Mouse (Mus musculus) MEL (cell line): ENCODE measurements around the gene Macrod1. TPM values are rescaled to one million over a fixed set of nuclear protein-coding genes. Genes with fewer than 3 reads are reported as not detected.
A peak's percentile ranks its signal among the peaks of the same experiment; 100 is the strongest.

Experiments
- DNase-seq: peaks from one replicate; pipeline ENCODE4 v3.0.0; 2011; ENCODE audit warnings: low read depth, low spot score
- H3K27ac ChIP-seq: 2 replicates; pipeline ENCODE4 v1.5.1; 2012; ENCODE audit warnings: low read depth, mild to moderate bottlenecking, control low read depth, low read length, moderate library complexity; ENCODE audit not compliant: control insufficient read depth
- H3K27me3 ChIP-seq, 2 experiments: fragments of 150-350 bp in 1 of 2; sonication (generic) in 1 of 2; 2 replicates each; pipeline ENCODE4 v1.6.1; 2012; ENCODE audit warnings: low read length in 2 of 2, mild to moderate bottlenecking in 2 of 2, improper control_type of control experiment in 1 of 2, moderate library complexity in 1 of 2; ENCODE audit not compliant: insufficient read depth in 2 of 2, control insufficient read depth in 1 of 2
- H3K36me3 ChIP-seq, 2 experiments: 2 replicates each; pipeline ENCODE4 v1.6.1; 2012 to 2014; ENCODE audit warnings: low read length in 2 of 2, improper control_type of control experiment in 1 of 2, inconsistent platforms in 1 of 2, mild to moderate bottlenecking in 1 of 2; ENCODE audit not compliant: insufficient read depth in 2 of 2, control insufficient read depth in 1 of 2
- H3K4me1 ChIP-seq, 2 experiments: fragments of 150-350 bp in 1 of 2; sonication (generic) in 1 of 2; 2 replicates each; pipeline ENCODE4 v1.6.1; 2012; ENCODE audit warnings: low read length in 2 of 2, improper control_type of control experiment in 1 of 2, mild to moderate bottlenecking in 1 of 2; ENCODE audit not compliant: insufficient read depth in 2 of 2, control insufficient read depth in 1 of 2
- H3K4me3 ChIP-seq, 2 experiments: fragments of 150-350 bp in 1 of 2; sonication (generic) in 1 of 2; 2 replicates each; pipeline ENCODE4 v1.5.1; 2012; ENCODE audit warnings: low read depth in 2 of 2, low read length in 2 of 2, mild to moderate bottlenecking in 2 of 2, moderate library complexity in 2 of 2, control low read depth in 1 of 2, improper control_type of control experiment in 1 of 2; ENCODE audit not compliant: control insufficient read depth in 1 of 2, insufficient read depth in 1 of 2
- H3K79me2 ChIP-seq: 2 replicates; pipeline ENCODE4 v1.6.1; 2012; ENCODE audit warnings: mild to moderate bottlenecking, low read length, moderate library complexity; ENCODE audit not compliant: control insufficient read depth, poor library complexity, insufficient read depth
- H3K9ac ChIP-seq: 2 replicates; pipeline ENCODE4 v1.6.1; 2012; ENCODE audit warnings: low read depth, mild to moderate bottlenecking, control low read depth, low read length, moderate library complexity; ENCODE audit not compliant: control insufficient read depth, poor library complexity, severe bottlenecking
- H3K9me3 ChIP-seq: fragments of 150-350 bp; sonication (generic); replicated peaks from 2 replicates; pipeline ENCODE4 v1.6.1; 2012; ENCODE audit warnings: mild to moderate bottlenecking, low read length, improper control_type of control experiment, moderate library complexity; ENCODE audit not compliant: insufficient read depth
- CHD1 ChIP-seq: IDR thresholded peaks from 2 replicates; pipeline ENCODE4 v1.6.1; 2012; ENCODE audit warnings: low read depth, mild to moderate bottlenecking, inconsistent platforms, low read length, improper control_type of control experiment
- E2F4 ChIP-seq: IDR thresholded peaks from 2 replicates; pipeline ENCODE4 v1.6.1; 2011; ENCODE audit warnings: low read depth, low read length, improper control_type of control experiment, borderline replicate concordance
- ELF1 ChIP-seq: IDR thresholded peaks from 2 replicates; pipeline ENCODE4 v1.6.1; 2014; ENCODE audit warnings: low read depth, mild to moderate bottlenecking, inconsistent platforms, low read length, improper control_type of control experiment, moderate library complexity
- EP300 ChIP-seq, 2 experiments: IDR thresholded peaks; 2 replicates each; pipeline ENCODE4 v1.6.1; 2011; ENCODE audit warnings: improper control_type of control experiment in 2 of 2, low read length in 2 of 2, low read depth in 1 of 2, mild to moderate bottlenecking in 1 of 2
- ETS1 ChIP-seq: IDR thresholded peaks from 2 replicates; pipeline ENCODE4 v1.6.1; 2012; ENCODE audit warnings: low read depth, mild to moderate bottlenecking, inconsistent platforms, low read length, improper control_type of control experiment, moderate library complexity
- GATA1 ChIP-seq: IDR thresholded peaks from 2 replicates; pipeline ENCODE4 v1.6.1; 2011; ENCODE audit warnings: low read depth, low read length, improper control_type of control experiment
- HCFC1 ChIP-seq: IDR thresholded peaks from 2 replicates; pipeline ENCODE4 v1.6.1; 2012; ENCODE audit warnings: low read depth, mild to moderate bottlenecking, inconsistent platforms, low read length, improper control_type of control experiment, moderate library complexity
- MAX ChIP-seq: IDR thresholded peaks from 2 replicates; pipeline ENCODE4 v1.6.1; 2011; ENCODE audit warnings: low read length, improper control_type of control experiment
- MEF2A ChIP-seq: IDR thresholded peaks from 2 replicates; pipeline ENCODE4 v1.6.1; 2014; ENCODE audit warnings: low read depth, mild to moderate bottlenecking, inconsistent platforms, low read length, improper control_type of control experiment; ENCODE audit not compliant: poor library complexity, insufficient replicate concordance, severe bottlenecking; ENCODE audit errors: extremely low read depth
- MXI1 ChIP-seq: IDR thresholded peaks from 2 replicates; pipeline ENCODE4 v1.6.1; 2011; ENCODE audit warnings: mild to moderate bottlenecking, low read depth, low read length, improper control_type of control experiment
- MYC ChIP-seq: IDR thresholded peaks from 2 replicates; pipeline ENCODE4 v1.6.1; 2011; ENCODE audit warnings: low read depth, mild to moderate bottlenecking, low read length, improper control_type of control experiment, moderate library complexity
- NELFE ChIP-seq: IDR thresholded peaks from 2 replicates; pipeline ENCODE4 v1.6.1; 2011; ENCODE audit warnings: low read depth, low read length, improper control_type of control experiment
- POLR2A ChIP-seq, 2 experiments: IDR thresholded peaks; 2 replicates each; pipeline ENCODE4 v1.6.1; 2011 to 2012; ENCODE audit warnings: low read length in 2 of 2, mild to moderate bottlenecking in 2 of 2, control low read depth in 1 of 2, improper control_type of control experiment in 1 of 2, low read depth in 1 of 2, moderate library complexity in 1 of 2; ENCODE audit not compliant: control insufficient read depth in 1 of 2, insufficient read depth in 1 of 2, poor library complexity in 1 of 2
- SIN3A ChIP-seq: IDR thresholded peaks from 2 replicates; pipeline ENCODE4 v1.6.1; 2012; ENCODE audit warnings: low read length, improper control_type of control experiment, inconsistent platforms
- TBP ChIP-seq: IDR thresholded peaks from 2 replicates; pipeline ENCODE4 v1.8.0; 2011; ENCODE audit warnings: low read depth, low read length, improper control_type of control experiment
- TCF12 ChIP-seq: IDR thresholded peaks from 2 replicates; pipeline ENCODE4 v1.6.1; 2014; ENCODE audit warnings: low read depth, mild to moderate bottlenecking, inconsistent platforms, low read length, improper control_type of control experiment, moderate library complexity
- USF2 ChIP-seq, 2 experiments: IDR thresholded peaks; 2 replicates each; pipeline ENCODE4 v1.6.1; 2011 to 2012; ENCODE audit warnings: improper control_type of control experiment in 2 of 2, low read length in 2 of 2, borderline replicate concordance in 1 of 2, inconsistent platforms in 1 of 2, low read depth in 1 of 2, mild to moderate bottlenecking in 1 of 2; ENCODE audit not compliant: insufficient read depth in 1 of 2
- ZC3H11A ChIP-seq: IDR thresholded peaks from 2 replicates; pipeline ENCODE4 v1.6.1; 2012; ENCODE audit warnings: low read depth, mild to moderate bottlenecking, inconsistent platforms, low read length, improper control_type of control experiment
- ZNF384 ChIP-seq: IDR thresholded peaks from 2 replicates; pipeline ENCODE4 v1.6.1; 2012; ENCODE audit warnings: low read depth, mild to moderate bottlenecking, inconsistent platforms, low read length, improper control_type of control experiment
- polyA plus RNA-seq, 2 experiments: library from polyadenylated mRNA; stranded (reverse) in 1 of 2; unstranded in 1 of 2; fragments of >175 nt in 1 of 2; fragments of >200 nt in 1 of 2; gene quantifications; 2 replicates each; pipeline versions ENCODE4 v1.2.1 to v1.2.4; 2012; ENCODE audit warnings: low replicate concordance in 2 of 2, low read depth in 1 of 2; ENCODE audit not compliant: insufficient read length in 2 of 2, insufficient read depth in 1 of 2, missing spikeins in 1 of 2
- total RNA-seq: library from RNA; depleted of rRNA; stranded (reverse); fragments of 300-350 nt; gene quantifications from 2 replicates; pipeline ENCODE4 v1.2.3, GENCODE M21; 2012

Gene Macrod1
- total and polyA plus RNA-seq, 3 experiments = 4.5 to 15.7 TPM; not detected in 1

GRCm38 (mm10) chr19:7117653-7118307 lies 61.2 kb downstream of the Macrod1 start:
- Histone ChIP-seq H3K9ac (peak overlapping the region; percentile 56), H3K27ac (peak overlapping the region; percentile 74), H3K9me3 (no peaks in the 10 kb centered on the region), H3K79me2 (no peaks in the 10 kb centered on the region), H3K27me3 (no peaks in the 10 kb centered on the region), H3K4me1 (peaks cover 12 to 29% of the 10 kb centered on the region in 2 experiments), H3K4me3 (peak overlapping the region; percentile 7 to 20; a peak in 3 of 4 replicates), H3K36me3 (peaks cover 0 to 19% of the 10 kb centered on the region in 2 experiments; a peak in 2 of 4 replicates)
- TF ChIP-seq EP300 (IDR thresholded peaks at IDR 0.05; ENCODE audit: low read depth in 1 of 2, low read length in 2 of 2) (peak; percentile 50 to 72), MYC (no peak), MEF2A (peak; percentile 91), ZNF384 (no peak), NELFE (peak; percentile 42), POLR2A (IDR thresholded peaks at IDR 0.05; ENCODE audit: control insufficient read depth in 1 of 2, insufficient read depth in 1 of 2, low read depth in 1 of 2, low read length in 2 of 2, poor library complexity in 1 of 2) (peak; percentile 29 to 65; a peak in 2 of 4 replicates), CHD1 (no peak), MXI1 (no peak), MAX (0 out of 2 replicates have a peak, but pooled peaks have one; percentile 13), TCF12 (peak; percentile 50; the same call in 1 of the 2 replicates), GATA1 (peak; percentile 32; the same call in 1 of the 2 replicates), TBP (peak; percentile 68), SIN3A (peak; percentile 63; the same call in 1 of the 2 replicates), ETS1 (peak; percentile 46; the same call in 1 of the 2 replicates), HCFC1 (no peak), ZC3H11A (no peak), ELF1 (no peak)
- DNase-seq = peak; percentile 83

- no peaks in the 10 kb centered on the region for H3K27me3 ChIP-seq
- TF ChIP-seq E2F4 = no peak
- no peak for TF ChIP-seq USF2 (IDR thresholded peaks at IDR 0.05; ENCODE audit: borderline replicate concordance in 1 of 2, insufficient read depth in 1 of 2, low read depth in 1 of 2, low read length in 2 of 2)
- TF ChIP-seq, all 39 proteins: peak for 0
- Histone ChIP-seq H3K9ac (no peak overlapping the region), H3K4me3 (no peak overlapping the region), H3K9me3 (no peaks in the 10 kb centered on the region), H3K27ac (no peak overlapping the region), H3K36me3 (peaks cover 0 to 19% of the 10 kb centered on the region in 2 experiments; a peak in 2 of 4 replicates), H3K4me1 (peaks cover 10 to 25% of the 10 kb centered on the region in 2 experiments), H3K79me2 (no peaks in the 10 kb centered on the region)
- no peak for DNase-seq
Measured at GRCm38 (mm10) chr19:7121252-7121651, 64.6 kb downstream of the Macrod1 start.
